Mouse (Mus musculus) retina, postnatal 1 day (tissue): ENCODE measurements around the gene Sipa1l2.
"Not testable (repeated sequence)": the region's sequence is repeated elsewhere in the genome, so short reads cannot be mapped to it uniquely, and the experiment has no call there.

Source experiments
- DNase-seq: peaks from one replicate; pipeline ENCODE4 v3.0.0-alpha.2; 2012

The Sipa1l2 gene

GRCm38 (mm10) chr8:125533709-125534108, 35.9 kb downstream of the Sipa1l2 start:
- no peak for DNase-seq

- no peak for DNase-seq
Observed at GRCm38 (mm10) chr8:125532953-125533352, 36.7 kb downstream of the Sipa1l2 start.

- no peak for DNase-seq
Observed at GRCm38 (mm10) chr8:125532177-125532576, 37.4 kb downstream of the Sipa1l2 start.

GRCm38 (mm10) chr8:125531640-125532039, 38.0 kb downstream of the Sipa1l2 start:
- no peak for DNase-seq

- DNase-seq, result no peak
Observed at GRCm38 (mm10) chr8:125531088-125531438, 38.5 kb downstream of the Sipa1l2 start.

GRCm38 (mm10) chr8:125530187-125531087, 39.2 kb downstream of the Sipa1l2 start:
- DNase-seq, result peak; percentile 44

DNA sequence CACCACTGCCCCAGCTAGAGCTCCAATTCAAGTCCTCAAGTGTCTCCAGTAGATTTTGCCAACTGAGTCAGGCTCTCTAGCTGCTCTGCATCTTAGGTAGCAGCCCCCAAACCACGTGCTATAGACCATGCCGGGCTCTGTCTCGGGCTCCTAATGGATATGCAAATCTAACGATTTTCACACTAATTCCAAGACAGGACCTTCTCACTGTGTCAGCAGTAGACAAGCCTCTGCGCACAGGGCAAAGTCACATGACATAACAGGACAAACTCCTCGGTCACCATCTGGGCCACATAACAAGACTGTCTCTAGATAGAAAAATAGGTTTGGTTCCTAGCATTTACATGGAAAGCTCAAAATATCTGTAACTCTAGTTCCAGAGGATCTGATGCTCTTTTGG, 40.6 kb downstream of the Sipa1l2 start:
- DNase-seq, result no peak

GRCm38 (mm10) chr8:125527941-125528340, 41.7 kb downstream of the Sipa1l2 start:
- no peak for DNase-seq

- DNase-seq, result no peak
Observed at GRCm38 (mm10) chr8:125526999-125527398, 42.6 kb downstream of the Sipa1l2 start.

- DNase-seq, result no peak
Observed at GRCm38 (mm10) chr8:125526582-125526981, 43.0 kb downstream of the Sipa1l2 start.

DNA sequence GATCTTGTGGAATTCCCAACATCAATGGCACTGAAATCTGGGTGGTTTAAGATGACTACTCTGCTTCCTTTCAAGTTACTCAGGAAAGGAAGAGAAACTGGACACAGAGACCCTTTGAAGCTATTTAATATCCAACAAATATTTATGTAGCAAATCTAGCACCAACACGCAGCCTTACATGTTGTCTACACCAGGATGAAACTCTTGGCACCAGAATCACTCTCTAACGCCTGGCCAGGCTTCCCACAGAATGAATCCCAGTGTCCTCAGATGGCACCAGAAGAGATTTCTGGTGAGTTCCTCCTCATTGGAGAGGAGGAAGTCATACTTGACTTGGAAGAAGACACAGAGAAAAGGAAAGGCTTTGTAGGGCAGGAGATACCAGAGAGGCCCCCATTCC, 45.1 kb downstream of the Sipa1l2 start:
- DNase-seq, result no peak

DNA sequence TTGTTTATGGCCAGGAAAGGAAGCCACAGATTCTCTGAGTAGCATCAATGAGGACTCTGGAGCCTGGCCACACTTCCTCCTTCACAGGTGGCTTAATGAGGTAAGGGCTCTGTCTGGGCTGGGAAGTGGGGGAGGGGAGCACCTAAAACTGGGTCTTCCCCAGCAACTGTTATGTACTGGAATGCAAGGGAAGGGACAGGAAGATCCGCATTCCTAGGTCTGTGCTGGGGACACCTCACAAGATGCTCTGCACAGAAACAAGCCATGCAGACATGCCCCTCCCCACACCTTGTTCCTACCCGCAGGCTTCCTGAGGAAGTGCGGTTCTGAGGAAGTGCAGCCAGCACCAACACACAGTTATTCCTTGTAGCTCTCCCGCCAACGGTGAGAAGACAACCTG, 46.4 kb downstream of the Sipa1l2 start:
- no peak for DNase-seq

DNA sequence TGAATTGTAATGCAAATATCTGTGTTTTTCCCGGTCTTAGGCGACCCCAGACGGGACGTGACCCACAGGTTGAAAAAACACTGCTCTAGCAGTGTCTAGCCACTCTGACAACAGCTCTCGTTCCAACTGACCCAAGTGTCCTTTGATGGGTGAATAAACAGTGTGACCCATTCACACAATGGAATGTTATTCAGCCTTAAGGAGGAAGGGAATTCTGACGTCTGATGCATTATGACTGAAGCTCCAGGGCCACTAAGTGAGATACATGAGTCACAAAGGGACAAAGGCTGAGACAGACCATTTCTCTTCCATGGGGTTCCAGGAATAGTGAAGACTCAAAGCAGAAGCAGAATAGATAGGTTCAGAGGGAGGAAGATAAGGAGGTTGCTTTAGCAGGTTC, 47.5 kb downstream of the Sipa1l2 start:
- DNase-seq, result peak; percentile 55

- DNase-seq, result no peak
Observed at GRCm38 (mm10) chr8:125521087-125521486, 48.5 kb downstream of the Sipa1l2 start.

DNA sequence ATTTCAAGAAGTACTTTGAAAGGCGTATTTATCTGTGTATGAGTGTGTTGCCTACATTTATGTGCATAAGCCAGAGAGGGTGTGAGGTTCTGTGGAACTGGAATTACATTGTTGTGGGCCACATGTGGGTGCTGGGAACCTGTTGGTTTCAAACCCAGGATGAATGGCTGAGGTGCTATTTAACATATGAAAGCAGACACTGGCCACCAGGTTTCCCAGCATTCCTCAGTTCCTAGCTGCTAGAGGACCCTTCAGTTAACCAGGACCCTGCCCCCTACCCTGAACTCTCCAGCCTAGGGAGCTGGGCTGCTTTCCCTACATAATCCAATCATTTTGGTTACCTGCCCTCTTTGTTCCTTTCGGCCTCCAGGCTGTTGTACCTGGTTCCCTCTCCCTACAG, 49.3 kb downstream of the Sipa1l2 start:
- DNase-seq, result not testable (repeated sequence)

GRCm38 (mm10) chr8:125518951-125519350, 50.7 kb downstream of the Sipa1l2 start:
- DNase-seq, result no peak

GRCm38 (mm10) chr8:125518301-125518700, 51.3 kb downstream of the Sipa1l2 start:
- DNase-seq, result no peak

GRCm38 (mm10) chr8:125517397-125517796, 52.2 kb downstream of the Sipa1l2 start:
- DNase-seq, result peak; percentile 60

DNA sequence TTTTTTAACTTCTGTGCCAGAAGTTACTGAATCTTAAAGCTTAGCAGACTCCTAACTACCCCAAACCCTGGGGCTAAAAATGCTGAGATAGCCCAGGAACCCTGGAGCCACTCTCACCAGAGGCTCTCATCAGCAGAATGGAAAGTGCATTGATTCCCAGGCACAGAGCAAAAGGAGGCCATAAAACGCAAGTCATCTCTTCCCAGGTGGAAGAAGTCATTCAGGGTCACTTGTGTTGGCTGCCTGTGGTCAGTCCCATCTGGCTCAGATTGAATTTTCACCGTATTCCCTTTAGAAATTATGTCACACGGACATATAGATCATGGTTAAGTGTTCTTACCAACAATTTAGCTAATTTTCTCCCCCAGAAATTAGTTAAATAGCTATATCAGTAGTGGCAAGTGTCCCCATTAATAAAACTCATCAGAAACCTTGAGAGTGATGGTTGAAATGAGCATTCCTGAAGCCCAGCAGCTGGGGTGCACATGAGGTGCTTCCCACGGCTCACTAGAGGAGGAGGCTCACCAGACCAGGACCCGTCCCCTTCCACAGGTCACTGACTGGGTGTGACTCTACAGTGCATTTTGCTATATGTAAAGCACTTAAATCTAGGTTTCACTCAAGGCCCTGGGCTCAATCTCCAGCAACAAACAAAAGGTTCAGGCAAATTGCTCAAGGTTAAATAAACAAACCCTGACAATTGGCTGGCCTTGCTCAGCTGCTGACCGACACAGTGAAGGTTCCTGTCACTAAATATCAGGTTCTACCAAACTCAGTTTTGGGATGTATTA, 53.3 kb downstream of the Sipa1l2 start:
- no peak for DNase-seq

GRCm38 (mm10) chr8:125515665-125516064, 53.9 kb downstream of the Sipa1l2 start:
- peak; percentile 50 for DNase-seq

- peak; percentile 48 for DNase-seq
Observed at GRCm38 (mm10) chr8:125513935-125514334, 55.7 kb downstream of the Sipa1l2 start.

DNA sequence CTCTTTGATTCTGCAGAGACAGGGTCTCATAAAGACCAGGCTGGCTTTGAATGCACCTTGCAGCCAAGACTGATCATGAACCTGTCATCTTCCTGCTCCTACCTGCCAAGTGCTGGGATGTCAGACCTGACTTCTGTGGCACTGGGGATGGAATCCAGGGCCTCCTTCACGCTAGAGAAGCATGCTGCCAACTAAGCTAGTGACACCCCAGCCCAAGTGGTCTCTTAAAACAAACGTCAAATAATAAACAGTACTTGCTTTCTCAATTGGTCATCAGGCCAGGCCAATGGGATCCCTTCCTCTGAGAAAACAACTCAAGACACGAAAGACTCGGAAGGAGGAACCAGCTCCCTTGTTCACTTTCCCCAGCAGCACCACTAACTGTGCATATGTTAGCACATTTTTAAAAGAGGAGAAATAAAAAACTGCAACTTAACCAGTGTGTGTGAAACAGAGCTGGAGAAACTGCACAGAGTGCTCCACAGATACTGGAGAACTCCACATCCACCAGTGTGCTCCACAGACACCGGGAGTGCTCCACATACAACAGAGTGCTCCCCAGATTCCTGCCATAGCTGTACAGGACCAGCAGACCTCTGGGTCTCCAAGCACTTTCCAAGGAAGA, 56.3 kb downstream of the Sipa1l2 start:
- DNase-seq, result no peak

GRCm38 (mm10) chr8:125512561-125512960, 57.0 kb downstream of the Sipa1l2 start:
- DNase-seq, result no peak
